Mouse (Mus musculus): ENCODE data around the gene Ndufb5. TPM values are rescaled to one million over a fixed set of nuclear protein-coding genes. Genes with fewer than 3 reads are reported as not detected.
A peak's percentile ranks its signal among the peaks of the same experiment; 100 is the strongest.
"Not testable (repeated sequence)": the region's sequence is repeated elsewhere in the genome, so short reads cannot be mapped to it uniquely, and the experiment has no call there.

Ndufb5 gene
- polyA plus RNA-seq, 1 experiment from 2014 or later = 623 TPM

DNA sequence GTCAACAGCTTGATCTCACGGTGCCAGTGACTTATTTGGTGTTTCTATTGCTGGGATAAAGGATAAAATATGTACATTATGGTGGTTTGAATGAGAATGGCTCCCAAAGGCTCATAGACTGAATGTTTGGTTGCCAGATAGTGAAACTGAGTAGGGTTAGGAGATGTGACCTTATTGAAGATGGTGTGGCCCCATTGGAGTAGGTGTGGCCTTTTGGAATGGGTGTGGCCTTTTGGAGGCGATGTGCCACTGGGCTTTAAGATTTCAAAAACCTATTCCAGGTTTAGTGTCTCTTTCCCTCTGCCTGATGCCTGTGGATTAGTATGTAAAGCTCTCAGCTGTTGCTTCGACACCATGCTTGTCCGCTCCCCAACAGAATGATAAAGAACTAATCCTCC, 41.2 kb upstream of the Ndufb5 start:
- H3K9me3 ChIP-seq (replicated peaks; ENCODE audit: control insufficient read depth, low read length) = no peaks in the 10 kb centered on the region
- WGBS = 79% methylated on average over 4 of the region's 4 CpGs
- H3K27ac ChIP-seq (ENCODE audit: low read length) = no peak overlapping the region
- H3K4me2 ChIP-seq (ENCODE audit: low read depth, low read length) = no peak overlapping the region
- no peaks in the 10 kb centered on the region; the same call in 1 of the 2 replicates for H3K27me3 ChIP-seq (ENCODE audit: control insufficient read depth, insufficient read depth, low read length)
- H3K36me3 ChIP-seq (ENCODE audit: control insufficient read depth, insufficient read depth) = no peaks in the 10 kb centered on the region
- H3K9ac ChIP-seq (ENCODE audit: low read length) = no peak overlapping the region
- no peaks in the 10 kb centered on the region; the same call in 1 of the 2 replicates for H3K4me1 ChIP-seq (ENCODE audit: control insufficient read depth, insufficient read depth, low read length)
- ATAC-seq (replicated peaks; ENCODE audit: extremely low read depth, insufficient read depth, low FRiP score) = no peak
- no peak overlapping the region for H3K4me3 ChIP-seq (ENCODE audit: low read length)

GRCm38 (mm10) chr3:32698228-32698863, 38.4 kb upstream of the Ndufb5 start:
- H3K4me3 ChIP-seq (ENCODE audit: low read length) = no peak overlapping the region
- no peaks in the 10 kb centered on the region for H3K27me3 ChIP-seq (ENCODE audit: control insufficient read depth, insufficient read depth, low read length)
- 30% methylated on average over 7 of the region's 7 CpGs for WGBS
- H3K27ac ChIP-seq (ENCODE audit: low read length) = no peak overlapping the region
- H3K9me3 ChIP-seq (replicated peaks; ENCODE audit: control insufficient read depth, low read length) = no peaks in the 10 kb centered on the region
- no peaks in the 10 kb centered on the region for H3K36me3 ChIP-seq (ENCODE audit: control insufficient read depth, insufficient read depth)
- no peak overlapping the region for H3K4me2 ChIP-seq (ENCODE audit: low read depth, low read length)
- H3K4me1 ChIP-seq (ENCODE audit: control insufficient read depth, insufficient read depth, low read length) = no peaks in the 10 kb centered on the region
- no peak overlapping the region for H3K9ac ChIP-seq (ENCODE audit: low read length)
- peak; percentile 60; the same call in 1 of the 2 replicates for ATAC-seq (replicated peaks; ENCODE audit: extremely low read depth, insufficient read depth, low FRiP score)

DNA sequence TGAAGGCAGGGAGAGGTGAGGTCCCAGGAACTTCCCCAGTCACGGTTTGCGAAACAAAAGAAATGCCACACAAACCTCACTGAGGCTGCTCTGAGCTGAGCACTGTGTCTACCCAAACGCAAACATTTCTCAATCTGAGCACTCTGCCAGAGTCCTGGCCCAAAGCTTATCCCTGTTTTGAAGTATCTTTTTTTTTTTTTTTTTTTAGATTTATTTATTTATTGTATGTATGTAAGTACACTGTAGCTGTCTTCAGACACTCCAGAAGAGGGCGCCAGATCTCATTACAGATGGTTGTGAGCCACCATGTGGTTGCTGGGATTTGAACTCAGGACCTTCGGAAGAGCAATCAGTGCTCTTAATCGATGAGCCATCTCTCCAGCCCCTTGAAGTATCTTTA, 32.8 kb upstream of the Ndufb5 start:
- 86% methylated on average over 6 of the region's 6 CpGs for WGBS

GRCm38 (mm10) chr3:32704632-32705031, 32.2 kb upstream of the Ndufb5 start:
- not testable (repeated sequence) for H3K4me2 ChIP-seq (ENCODE audit: low read depth, low read length); H3K4me1 ChIP-seq (ENCODE audit: control insufficient read depth, insufficient read depth, low read length); H3K9ac ChIP-seq (ENCODE audit: low read length); H3K27me3 ChIP-seq (ENCODE audit: control insufficient read depth, insufficient read depth, low read length); H3K4me3 ChIP-seq (ENCODE audit: low read length); H3K9me3 ChIP-seq (replicated peaks; ENCODE audit: control insufficient read depth, low read length); H3K27ac ChIP-seq (ENCODE audit: low read length); H3K36me3 ChIP-seq (ENCODE audit: control insufficient read depth, insufficient read depth); ATAC-seq (replicated peaks; ENCODE audit: extremely low read depth, insufficient read depth, low FRiP score)
- WGBS = 81% methylated on average over 10 of the region's 10 CpGs

More for the DNA sequence above, 32.8 kb upstream of the Ndufb5 start:
- not testable (repeated sequence) for H3K27ac ChIP-seq (ENCODE audit: low read length); H3K36me3 ChIP-seq (ENCODE audit: control insufficient read depth, insufficient read depth); H3K9me3 ChIP-seq (replicated peaks; ENCODE audit: control insufficient read depth, low read length); H3K4me3 ChIP-seq (ENCODE audit: low read length); H3K27me3 ChIP-seq (ENCODE audit: control insufficient read depth, insufficient read depth, low read length); H3K9ac ChIP-seq (ENCODE audit: low read length); H3K4me2 ChIP-seq (ENCODE audit: low read depth, low read length); H3K4me1 ChIP-seq (ENCODE audit: control insufficient read depth, insufficient read depth, low read length); ATAC-seq (replicated peaks; ENCODE audit: extremely low read depth, insufficient read depth, low FRiP score)

DNA sequence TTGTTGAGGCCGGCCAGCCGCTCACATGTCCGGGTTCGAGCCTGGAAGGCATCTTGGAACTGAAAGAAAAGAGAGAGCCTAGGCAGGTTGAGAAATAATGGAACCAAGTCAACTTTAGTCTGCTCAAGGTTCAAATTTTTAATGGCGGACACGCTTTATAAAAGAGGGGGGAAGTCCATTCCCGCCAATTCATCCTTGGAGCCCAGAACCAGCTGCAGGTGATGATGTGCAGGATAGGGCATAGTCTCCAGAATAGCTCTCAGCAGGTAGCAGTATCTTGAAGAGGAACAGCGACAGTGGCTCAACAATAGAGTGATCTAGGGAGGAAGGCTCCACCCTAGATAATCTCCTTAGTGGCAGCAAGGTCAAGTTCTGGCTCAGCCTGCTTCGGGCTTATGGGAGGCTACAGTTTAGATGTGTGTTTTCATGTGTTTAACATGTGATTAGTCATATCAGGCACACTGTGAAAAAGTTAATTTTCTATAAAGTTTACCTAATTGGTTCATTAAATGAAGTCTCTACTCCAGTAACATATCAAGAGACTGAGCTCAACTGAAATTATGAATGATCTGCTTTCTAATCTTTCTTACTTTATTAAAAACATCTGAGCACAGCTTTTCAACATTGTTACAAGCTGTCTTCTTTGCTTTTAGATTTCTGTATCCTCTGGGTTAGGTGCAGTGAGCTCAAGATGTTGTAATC, 31.0 kb upstream of the Ndufb5 start, which contains the start of gene Actl6a:
TSS of gene Actl6a (plus strand) at position 652 of the 702 bp plus-strand sequence.
- H3K4me1 ChIP-seq (ENCODE audit: control insufficient read depth, insufficient read depth, low read length); H3K27ac ChIP-seq (ENCODE audit: low read length); H3K27me3 ChIP-seq (ENCODE audit: control insufficient read depth, insufficient read depth, low read length); H3K9ac ChIP-seq (ENCODE audit: low read length); H3K9me3 ChIP-seq (replicated peaks; ENCODE audit: control insufficient read depth, low read length); H3K36me3 ChIP-seq (ENCODE audit: control insufficient read depth, insufficient read depth); H3K4me3 ChIP-seq (ENCODE audit: low read length); ATAC-seq (replicated peaks; ENCODE audit: extremely low read depth, insufficient read depth, low FRiP score); H3K4me2 ChIP-seq (ENCODE audit: low read depth, low read length): not testable (repeated sequence)
- 71% methylated on average over 9 of the region's 9 CpGs for WGBS

GRCm38 (mm10) chr3:32708052-32708367, 28.8 kb upstream of the Ndufb5 start:
- Histone ChIP-seq H3K9ac (ENCODE audit: low read length) (no peak overlapping the region), H3K9me3 (replicated peaks; ENCODE audit: control insufficient read depth, low read length) (no peaks in the 10 kb centered on the region), H3K27ac (ENCODE audit: low read length) (no peak overlapping the region), H3K36me3 (ENCODE audit: control insufficient read depth, insufficient read depth) (peaks cover 6% of the 10 kb centered on the region), H3K4me3 (ENCODE audit: low read length) (peak overlapping the region; percentile 76), H3K4me1 (ENCODE audit: control insufficient read depth, insufficient read depth, low read length) (peaks cover 2% of the 10 kb centered on the region; the same call in 1 of the 2 replicates), H3K27me3 (ENCODE audit: control insufficient read depth, insufficient read depth, low read length) (no peaks in the 10 kb centered on the region), H3K4me2 (ENCODE audit: low read depth, low read length) (peak overlapping the region; percentile 66)
- ATAC-seq (replicated peaks; ENCODE audit: extremely low read depth, insufficient read depth, low FRiP score) = no peak
- 3% methylated on average over 4 of the region's 4 CpGs for WGBS

GRCm38 (mm10) chr3:32708368-32709231, 28.2 kb upstream of the Ndufb5 start:
- whole genome bisulfite sequencing = under 1% methylated on average over 90 of the region's 90 CpGs
- peak overlapping the region; percentile 75 for H3K27ac ChIP-seq (ENCODE audit: low read length)

DNA sequence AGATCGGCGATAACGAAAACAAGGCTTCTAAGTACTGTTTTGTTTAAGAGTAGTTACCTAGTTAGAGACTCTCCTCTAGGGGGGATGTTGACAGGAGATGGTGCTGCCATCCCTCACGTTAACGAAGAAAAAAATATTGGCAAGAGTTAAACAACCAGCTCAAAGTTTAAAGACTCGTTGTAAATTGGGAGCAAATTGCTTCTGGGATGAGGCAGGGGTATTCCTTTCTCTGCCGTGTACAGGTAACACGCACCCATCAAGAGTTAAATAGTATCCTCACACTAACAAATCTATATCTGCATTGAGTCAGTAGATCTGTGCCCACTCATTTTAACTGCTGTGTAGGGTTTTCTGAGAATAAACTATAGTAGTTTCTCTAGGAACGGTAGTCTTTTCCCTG, 27.4 kb upstream of the Ndufb5 start:
- Histone ChIP-seq H3K9me3 (replicated peaks; ENCODE audit: control insufficient read depth, low read length) (no peaks in the 10 kb centered on the region), H3K9ac (ENCODE audit: low read length) (peak overlapping the region; percentile 85), H3K36me3 (ENCODE audit: control insufficient read depth, insufficient read depth) (peaks cover 14% of the 10 kb centered on the region), H3K27me3 (ENCODE audit: control insufficient read depth, insufficient read depth, low read length) (no peaks in the 10 kb centered on the region), H3K4me2 (ENCODE audit: low read depth, low read length) (peak overlapping the region; percentile 62), H3K4me1 (ENCODE audit: control insufficient read depth, insufficient read depth, low read length) (peaks cover 2% of the 10 kb centered on the region; the same call in 1 of the 2 replicates), H3K27ac (ENCODE audit: low read length) (peak overlapping the region; percentile 75; the same call in 1 of the 2 replicates), H3K4me3 (ENCODE audit: low read length) (peak overlapping the region; percentile 76)
- ATAC-seq (replicated peaks; ENCODE audit: extremely low read depth, insufficient read depth, low FRiP score) = no peak
- WGBS = 5% methylated on average over 9 of the region's 9 CpGs

More at GRCm38 (mm10) chr3:32708368-32709231, 28.2 kb upstream of the Ndufb5 start:
- peak; percentile 99 for ATAC-seq (replicated peaks; ENCODE audit: extremely low read depth, insufficient read depth, low FRiP score)
- H3K4me2 ChIP-seq (ENCODE audit: low read depth, low read length) = peak overlapping the region; percentile 66
- peak overlapping the region; percentile 76 for H3K4me3 ChIP-seq (ENCODE audit: low read length)
- no peaks in the 10 kb centered on the region for H3K9me3 ChIP-seq (replicated peaks; ENCODE audit: control insufficient read depth, low read length)
- peaks cover 2% of the 10 kb centered on the region; the same call in 1 of the 2 replicates for H3K4me1 ChIP-seq (ENCODE audit: control insufficient read depth, insufficient read depth, low read length)
- no peaks in the 10 kb centered on the region for H3K27me3 ChIP-seq (ENCODE audit: control insufficient read depth, insufficient read depth, low read length)
- peak overlapping the region; percentile 85 for H3K9ac ChIP-seq (ENCODE audit: low read length)
- peaks cover 10% of the 10 kb centered on the region for H3K36me3 ChIP-seq (ENCODE audit: control insufficient read depth, insufficient read depth)

Data from heart, embryonic 16.5 days (tissue).